Mouse (Mus musculus): ENCODE results near the gene Rps12. TPM values are rescaled to one million over a fixed set of nuclear protein-coding genes. Genes with fewer than 3 reads are reported as not detected.
A peak's percentile ranks its signal among the peaks of the same experiment; 100 is the strongest.

Gene Rps12
- polyA plus RNA-seq, 1 experiment from 2014 or later, result 102 TPM

GRCm38 (mm10) chr10:23780539-23781275, 6.4 kb downstream of the Rps12 start:
- Histone ChIP-seq H3K36me3 (ENCODE audit: control insufficient read depth, insufficient read depth) (peaks cover 17% of the 10 kb centered on the region), H3K9me3 (replicated peaks; ENCODE audit: control insufficient read depth, low read length) (no peaks in the 10 kb centered on the region), H3K4me1 (ENCODE audit: control insufficient read depth, low read depth, low read length) (peaks cover 22% of the 10 kb centered on the region), H3K4me3 (ENCODE audit: low read depth, low read length) (no peak overlapping the region), H3K27ac (ENCODE audit: low read length) (no peak overlapping the region), H3K4me2 (ENCODE audit: low read depth, low read length) (no peak overlapping the region), H3K27me3 (ENCODE audit: control insufficient read depth, insufficient read depth, low read depth, low read length) (no peaks in the 10 kb centered on the region), H3K9ac (ENCODE audit: low read depth, low read length) (no peak overlapping the region)
- ATAC-seq (ENCODE audit: low read depth), result peak; percentile 74
- 60% methylated on average over 6 of the region's 6 CpGs for WGBS (ENCODE audit: insufficient replicate concordance)

DNA sequence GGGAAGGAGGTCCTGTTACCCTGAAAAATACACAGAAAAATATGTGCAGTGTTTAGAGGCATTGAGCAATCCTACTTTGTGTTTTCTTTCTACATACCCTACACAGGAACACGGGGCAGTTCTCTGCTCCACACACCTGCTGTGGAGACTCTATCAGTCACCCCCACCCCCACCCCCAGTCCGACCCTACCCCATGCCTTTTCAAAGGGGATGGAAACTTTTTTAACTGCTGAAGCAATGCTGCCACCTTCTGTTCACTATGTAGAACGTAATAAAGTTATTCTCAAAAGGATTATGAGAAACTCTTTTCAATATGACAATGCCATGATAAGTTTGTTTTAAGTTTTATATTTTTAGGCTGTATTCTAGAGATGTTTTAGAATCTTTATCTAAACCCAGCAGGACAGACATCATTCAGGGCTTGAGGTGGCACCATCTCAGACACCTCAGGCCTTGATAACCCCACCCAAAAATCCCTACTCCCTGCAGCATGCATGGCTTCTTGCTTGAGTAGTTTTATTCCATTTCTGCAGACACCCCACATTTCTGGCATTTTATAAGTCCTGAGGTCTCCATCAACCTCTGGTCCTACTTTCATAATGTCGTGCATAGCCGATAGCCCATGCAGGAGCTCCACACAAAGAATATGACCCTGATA, 9.7 kb downstream of the Rps12 start:
- Histone ChIP-seq H3K4me3 (ENCODE audit: low read depth, low read length) (no peak overlapping the region), H3K27me3 (ENCODE audit: control insufficient read depth, insufficient read depth, low read depth, low read length) (no peaks in the 10 kb centered on the region), H3K4me1 (ENCODE audit: control insufficient read depth, low read depth, low read length) (peaks cover 6% of the 10 kb centered on the region), H3K4me2 (ENCODE audit: low read depth, low read length) (no peak overlapping the region), H3K9me3 (replicated peaks; ENCODE audit: control insufficient read depth, low read length) (no peaks in the 10 kb centered on the region), H3K9ac (ENCODE audit: low read depth, low read length) (no peak overlapping the region), H3K27ac (ENCODE audit: low read length) (no peak overlapping the region), H3K36me3 (ENCODE audit: control insufficient read depth, insufficient read depth) (no peaks in the 10 kb centered on the region)
- WGBS (ENCODE audit: insufficient replicate concordance), result 31% methylated on average over 5 of the region's 5 CpGs
- ATAC-seq (ENCODE audit: low read depth), result no peak

GRCm38 (mm10) chr10:23754166-23754565, 32.9 kb downstream of the Rps12 start:
- Histone ChIP-seq H3K36me3 (ENCODE audit: control insufficient read depth, insufficient read depth) (no peaks in the 10 kb centered on the region), H3K9me3 (replicated peaks; ENCODE audit: control insufficient read depth, low read length) (no peaks in the 10 kb centered on the region), H3K27me3 (ENCODE audit: control insufficient read depth, insufficient read depth, low read depth, low read length) (no peaks in the 10 kb centered on the region), H3K9ac (ENCODE audit: low read depth, low read length) (no peak overlapping the region), H3K4me2 (ENCODE audit: low read depth, low read length) (no peak overlapping the region), H3K4me3 (ENCODE audit: low read depth, low read length) (no peak overlapping the region), H3K4me1 (ENCODE audit: control insufficient read depth, low read depth, low read length) (no peaks in the 10 kb centered on the region), H3K27ac (ENCODE audit: low read length) (no peak overlapping the region)
- ATAC-seq (ENCODE audit: low read depth), result no peak
- 61% methylated on average over 7 of the region's 7 CpGs for WGBS (ENCODE audit: insufficient replicate concordance)

Other genes starting within 250 kb of the Rps12 start
- gene Slc18b1, start 9.7 kb upstream of the Rps12 start, polyA plus RNA-seq (2015; fragmentation: Nextera tagmentation; extraction: Ambion mirVana), result 1.7 and 1.9 TPM in 2 replicates
- gene Vnn3, start 64.2 kb upstream of the Rps12 start, polyA plus RNA-seq (2015; fragmentation: Nextera tagmentation; extraction: Ambion mirVana), result 8.3 and 12.2 TPM in 2 replicates
- 2.2 and 2.8 TPM in 2 replicates for gene Vnn1, start 107.4 kb upstream of the Rps12 start, polyA plus RNA-seq (2015; fragmentation: Nextera tagmentation; extraction: Ambion mirVana)
- not detected in 2 replicates for gene Taar1, start 133.1 kb upstream of the Rps12 start, polyA plus RNA-seq (2015; fragmentation: Nextera tagmentation; extraction: Ambion mirVana)
- gene Taar2, start 151.3 kb upstream of the Rps12 start, polyA plus RNA-seq (2015; fragmentation: Nextera tagmentation; extraction: Ambion mirVana), result not detected in 2 replicates
- gene Taar3, start 162.3 kb upstream of the Rps12 start, polyA plus RNA-seq (2015; fragmentation: Nextera tagmentation; extraction: Ambion mirVana), result not detected in 2 replicates
- not detected in 2 replicates for gene Taar4, start 173.2 kb upstream of the Rps12 start, polyA plus RNA-seq (2015; fragmentation: Nextera tagmentation; extraction: Ambion mirVana)
- gene Taar5, start 183.4 kb upstream of the Rps12 start, polyA plus RNA-seq (2015; fragmentation: Nextera tagmentation; extraction: Ambion mirVana), result not detected in 2 replicates
- not detected in 2 replicates for gene Taar6, start 198.4 kb upstream of the Rps12 start, polyA plus RNA-seq (2015; fragmentation: Nextera tagmentation; extraction: Ambion mirVana)
- gene Taar7a, start 206.2 kb upstream of the Rps12 start, polyA plus RNA-seq (2015; fragmentation: Nextera tagmentation; extraction: Ambion mirVana), result not detected in 2 replicates
- gene Taar7b, start 212.7 kb upstream of the Rps12 start, polyA plus RNA-seq (2015; fragmentation: Nextera tagmentation; extraction: Ambion mirVana), result not detected in 2 replicates
- not detected in 2 replicates for gene Taar7d, start 239.9 kb upstream of the Rps12 start, polyA plus RNA-seq (2015; fragmentation: Nextera tagmentation; extraction: Ambion mirVana)